8 mouse cellular contexts compared by ENCODE assay signal in the genomic region with DNA sequence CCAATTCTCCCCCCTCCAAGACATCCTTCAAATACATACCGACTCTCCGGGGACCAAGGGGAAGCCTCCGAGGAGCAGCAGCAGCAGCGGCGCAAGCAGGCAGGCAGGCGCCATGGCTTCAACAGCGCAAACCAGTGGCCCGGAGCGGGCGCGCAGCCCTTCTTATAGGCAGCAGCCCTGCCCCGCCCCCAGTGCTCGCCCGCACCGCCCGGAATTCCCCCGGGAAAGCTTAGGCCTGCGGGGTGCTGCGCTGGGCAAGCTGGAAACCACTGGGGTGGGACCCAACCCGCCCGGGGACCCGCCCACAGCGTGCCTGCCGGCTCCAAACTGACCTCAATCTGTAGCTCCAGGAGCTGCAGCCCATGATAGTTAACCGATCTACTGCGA. TPM values are rescaled to one million over a fixed set of nuclear protein-coding genes. Genes with fewer than 3 reads are reported as not detected.
DNase-seq lines count a peak whose midpoint lies in the region; ATAC-seq lines count a peak whose summit lies in the region.

No protein-coding gene starts in this region.

- DNase-seq in WW6 (ENCODE audit: low read depth, low spot score) = peak; percentile 70
- peak; percentile 84 for DNase-seq in embryo, embryonic 10 days (ENCODE audit: low spot score)
- DNase-seq in gastrocnemius, postnatal 36 days = peak; percentile 76 to 82
- peak; percentile 88 for DNase-seq in limb, embryonic 11.5 days (ENCODE audit: low spot score)
- peak; percentile 98 for DNase-seq in midbrain, embryonic 11.5 days (ENCODE audit: low spot score, missing footprints)
- peak; percentile 73 for DNase-seq in right cerebral cortex, postnatal 4 days
- peak; percentile 86 to 92 for DNase-seq in urinary bladder, postnatal 4 days (ENCODE audit: low spot score in 2 of 2)

- H3K4me3 ChIP-seq in intestine, embryonic 15.5 days (replicated peaks) = peak overlapping the region; percentile 73
- H3K4me3 ChIP-seq in limb, embryonic 11.5 days (ENCODE audit: low read depth, low read length) = peak overlapping the region; percentile 61
- H3K4me3 ChIP-seq in midbrain, embryonic 11.5 days (ENCODE audit: low read depth, low read length) = peak overlapping the region; percentile 50

- H3K27ac ChIP-seq in intestine, embryonic 15.5 days = peak overlapping the region; percentile 88
- no peak overlapping the region for H3K27ac ChIP-seq in limb, embryonic 11.5 days (replicated peaks; ENCODE audit: low read depth, low read length)
- no peak overlapping the region for H3K27ac ChIP-seq in midbrain, embryonic 11.5 days (ENCODE audit: low read depth, low read length)

- peak; percentile 94 for ATAC-seq in intestine, embryonic 15.5 days
- ATAC-seq in limb, embryonic 11.5 days (ENCODE audit: insufficient number of reproducible peaks, low FRiP score, low TSS enrichment, low read depth) = peak; percentile 85
- peak; percentile 95 for ATAC-seq in midbrain, embryonic 11.5 days (ENCODE audit: low FRiP score)

- no peaks in the 10 kb centered on the region for H3K27me3 ChIP-seq in intestine, embryonic 15.5 days (replicated peaks)
- peaks cover 2% of the 10 kb centered on the region; the same call in 1 of the 2 replicates for H3K27me3 ChIP-seq in limb, embryonic 11.5 days (ENCODE audit: control insufficient read depth, insufficient read depth, low read length)
- H3K27me3 ChIP-seq in midbrain, embryonic 11.5 days (ENCODE audit: control insufficient read depth, insufficient read depth, low read length) = peaks cover 9% of the 10 kb centered on the region

- peaks cover 27% of the 10 kb centered on the region for H3K4me1 ChIP-seq in intestine, embryonic 15.5 days (replicated peaks)
- H3K4me1 ChIP-seq in limb, embryonic 11.5 days (ENCODE audit: control insufficient read depth, insufficient read depth, low read length) = peaks cover 11% of the 10 kb centered on the region
- peaks cover 15% of the 10 kb centered on the region for H3K4me1 ChIP-seq in midbrain, embryonic 11.5 days (ENCODE audit: control insufficient read depth, insufficient read depth, low read length)

- no peaks in the 10 kb centered on the region for H3K36me3 ChIP-seq in intestine, embryonic 15.5 days
- no peaks in the 10 kb centered on the region for H3K36me3 ChIP-seq in limb, embryonic 11.5 days (ENCODE audit: control insufficient read depth, insufficient read depth, low read length)
- no peaks in the 10 kb centered on the region for H3K36me3 ChIP-seq in midbrain, embryonic 11.5 days (ENCODE audit: control insufficient read depth, insufficient read depth, low read length)

- peak overlapping the region; percentile 83 for H3K4me2 ChIP-seq in intestine, embryonic 15.5 days (replicated peaks)
- H3K4me2 ChIP-seq in limb, embryonic 11.5 days (ENCODE audit: low read depth, severe bottlenecking) = peak overlapping the region; percentile 92
- peak overlapping the region; percentile 87 for H3K4me2 ChIP-seq in midbrain, embryonic 11.5 days

- H3K9ac ChIP-seq in intestine, embryonic 15.5 days = peak overlapping the region; percentile 79
- peak overlapping the region; percentile 78 for H3K9ac ChIP-seq in limb, embryonic 11.5 days (ENCODE audit: low read length)
- H3K9ac ChIP-seq in midbrain, embryonic 11.5 days (ENCODE audit: low read length) = peak overlapping the region; percentile 77

- no peaks in the 10 kb centered on the region for H3K9me3 ChIP-seq in intestine, embryonic 15.5 days
- H3K9me3 ChIP-seq in limb, embryonic 11.5 days (ENCODE audit: control insufficient read depth, low read length) = no peaks in the 10 kb centered on the region
- H3K9me3 ChIP-seq in midbrain, embryonic 11.5 days (ENCODE audit: control insufficient read depth, low read length) = no peaks in the 10 kb centered on the region

- WGBS in intestine, embryonic 15.5 days = under 1% methylated on average over 26 of the region's 26 CpGs
- under 1% methylated on average over 26 of the region's 26 CpGs for WGBS in limb, embryonic 11.5 days
- 1% methylated on average over 25 of the region's 26 CpGs for WGBS in midbrain, embryonic 11.5 days

- intact Hi-C loops in gastrocnemius, postnatal 36 days (cut with DNase I) = no loop called here

RNA-seq across cellular contexts. Expression of gene Sdc4, which starts 0.6 kb away (rescaled TPM):
- 10 to 100 TPM; 36.5 to 50.3 TPM for total RNA-seq in gastrocnemius, postnatal 36 days (2021)
- polyA plus RNA-seq in intestine, embryonic 15.5 days (2015; fragmentation: Nextera tagmentation; extraction: Ambion mirVana) = 120 and 126 TPM in 2 replicates
- polyA plus RNA-seq in limb, embryonic 11.5 days (2014; fragmentation: Nextera tagmentation; extraction: Ambion mirVana) = 22.6 and 23.6 TPM in 2 replicates
- 9.7 and 9.9 TPM in 2 replicates for polyA plus RNA-seq in midbrain, embryonic 11.5 days (2014; fragmentation: Nextera tagmentation; extraction: Ambion mirVana)

RNA-seq across cellular contexts. Expression of gene Sys1, which starts 13.7 kb away (rescaled TPM):
- total RNA-seq in gastrocnemius, postnatal 36 days (2021) = 10 to 100 TPM; 17.2 to 20.3 TPM
- polyA plus RNA-seq in intestine, embryonic 15.5 days (2015; fragmentation: Nextera tagmentation; extraction: Ambion mirVana) = 51.1 and 61.9 TPM in 2 replicates
- 52.6 and 53.6 TPM in 2 replicates for polyA plus RNA-seq in limb, embryonic 11.5 days (2014; fragmentation: Nextera tagmentation; extraction: Ambion mirVana)
- 62.0 and 63.6 TPM in 2 replicates for polyA plus RNA-seq in midbrain, embryonic 11.5 days (2014; fragmentation: Nextera tagmentation; extraction: Ambion mirVana)

RNA-seq across cellular contexts. Expression of gene Gm20458, which starts 17.7 kb away (rescaled TPM):
- total RNA-seq in gastrocnemius, postnatal 36 days (2021) = 1 to 10 TPM; 2.5 to 5.3 TPM
- 9.4 and 18.5 TPM in 2 replicates for polyA plus RNA-seq in intestine, embryonic 15.5 days (2015; fragmentation: Nextera tagmentation; extraction: Ambion mirVana)
- polyA plus RNA-seq in limb, embryonic 11.5 days (2014; fragmentation: Nextera tagmentation; extraction: Ambion mirVana) = 2.8 and 3.6 TPM in 2 replicates
- 4.7 and 5.0 TPM in 2 replicates for polyA plus RNA-seq in midbrain, embryonic 11.5 days (2014; fragmentation: Nextera tagmentation; extraction: Ambion mirVana)

RNA-seq across cellular contexts. Expression of gene Trp53tg5, which starts 30.5 kb away (rescaled TPM):
- not detected for total RNA-seq in gastrocnemius, postnatal 36 days (2021)
- polyA plus RNA-seq in intestine, embryonic 15.5 days (2015; fragmentation: Nextera tagmentation; extraction: Ambion mirVana) = not detected in 2 replicates
- polyA plus RNA-seq in limb, embryonic 11.5 days (2014; fragmentation: Nextera tagmentation; extraction: Ambion mirVana) = not detected in 2 replicates
- not detected in 2 replicates for polyA plus RNA-seq in midbrain, embryonic 11.5 days (2014; fragmentation: Nextera tagmentation; extraction: Ambion mirVana)

RNA-seq across cellular contexts. Expression of gene Matn4, which starts 38.1 kb away (rescaled TPM):
- total RNA-seq in gastrocnemius, postnatal 36 days (2021) = 1 to 10 TPM; 1.5 to 1.7 TPM
- 9.3 and 11.0 TPM in 2 replicates for polyA plus RNA-seq in intestine, embryonic 15.5 days (2015; fragmentation: Nextera tagmentation; extraction: Ambion mirVana)
- 2.7 and 3.6 TPM in 2 replicates for polyA plus RNA-seq in limb, embryonic 11.5 days (2014; fragmentation: Nextera tagmentation; extraction: Ambion mirVana)
- 0.10 and 0.23 TPM in 2 replicates for polyA plus RNA-seq in midbrain, embryonic 11.5 days (2014; fragmentation: Nextera tagmentation; extraction: Ambion mirVana)
